Mouse (Mus musculus): ENCODE measurements at regions not wholly inside any gene's neighbourhood (a gene's known extent, or its start where the extent isn't known, plus 50 kb on each side); places are given as distances from the start of the nearest gene placed in this dataset.

DNA sequence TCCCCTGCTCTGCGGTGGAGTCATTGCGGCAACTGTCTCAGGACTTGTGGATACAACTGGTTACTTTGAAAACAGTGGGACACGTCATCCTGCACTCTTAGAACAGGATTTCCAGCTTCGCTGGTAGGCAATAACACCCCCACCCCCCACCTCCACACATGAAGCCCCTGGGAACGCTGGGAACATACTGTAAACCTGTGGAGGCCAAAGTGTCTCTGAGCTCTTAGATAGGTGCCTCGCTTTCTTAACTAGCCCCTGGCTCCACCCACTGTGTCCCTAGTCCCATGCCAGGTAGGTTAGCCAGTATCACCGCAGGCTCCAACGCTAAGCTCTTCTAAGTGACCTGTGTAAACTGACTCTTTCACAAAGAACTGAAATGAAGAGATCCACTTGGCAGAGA is 63.1 kb upstream of the Wnt7b start:
- H3K4me1 ChIP-seq (replicated peaks; ENCODE audit: control insufficient read depth in 2 of 2, insufficient read depth in 2 of 2, low read length in 1 of 2), result no peaks in the 10 kb centered on the region
- no peaks in the 10 kb centered on the region for H3K9me3 ChIP-seq (ENCODE audit: control insufficient read depth, low read length)
- DNase-seq (ENCODE audit: low read depth in 3 of 3, low spot score in 3 of 3) (no peak), ATAC-seq (ENCODE audit: insufficient read depth) (no peak)
- H3K36me3 ChIP-seq (replicated peaks; ENCODE audit: control insufficient read depth, insufficient read depth, low read depth), result no peaks in the 10 kb centered on the region
- 50% methylated on average over 8 of the region's 8 CpGs for WGBS (ENCODE audit: insufficient replicate concordance)
- peaks cover 17% of the 10 kb centered on the region for H3K27me3 ChIP-seq (ENCODE audit: control insufficient read depth, insufficient read depth, low read length)
- H3K4me3 ChIP-seq (ENCODE audit: insufficient read depth in 1 of 2, low read depth in 2 of 2, low read length in 2 of 2), result no peak overlapping the region
- H3K27ac ChIP-seq, result no peak overlapping the region
- H3K4me2 ChIP-seq (ENCODE audit: low read depth), result no peak overlapping the region; the same call in 1 of the 2 replicates
- no peak overlapping the region for H3K9ac ChIP-seq (replicated peaks)
- TF ChIP-seq EP300 (IDR thresholded peaks at IDR 0.05; ENCODE audit: low read depth), result no peak
- TF ChIP-seq CTCF (IDR thresholded peaks at IDR 0.05; ENCODE audit: low read depth), result no peak

DNA sequence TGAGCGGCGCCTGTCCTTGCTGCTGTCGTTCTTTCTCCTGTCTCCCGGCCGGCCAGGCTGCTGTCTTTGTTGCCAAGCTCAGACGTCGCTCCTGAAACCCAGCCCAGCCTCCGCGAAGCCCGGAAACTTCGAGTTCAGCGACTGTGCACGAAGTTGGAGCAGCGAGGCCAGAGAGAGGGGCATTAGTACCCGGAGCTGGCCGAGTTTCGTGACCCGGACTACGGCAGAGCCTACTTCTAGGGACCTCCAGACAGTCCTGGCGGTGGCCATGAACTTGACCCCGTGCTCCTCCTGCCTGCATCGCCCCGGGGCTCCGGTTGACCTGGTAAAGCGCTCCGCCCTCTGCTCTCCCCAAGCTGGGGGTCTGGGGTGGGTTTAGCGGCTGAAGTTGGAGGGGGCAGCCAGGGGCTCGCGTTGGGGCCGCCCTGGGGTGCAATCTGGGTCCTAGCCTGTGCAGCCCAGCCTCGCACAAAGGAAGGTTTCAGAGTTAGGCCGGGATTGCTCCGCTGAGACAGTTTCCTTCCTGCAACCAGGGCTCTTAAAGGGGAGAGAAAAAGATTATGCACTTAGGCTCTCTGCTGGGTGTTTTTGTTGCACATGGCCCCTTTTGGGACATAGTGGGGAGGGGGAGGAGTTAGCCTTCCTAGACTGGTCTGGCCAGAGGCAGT is 63.8 kb upstream of the Wnt7b start:
- no peak for TF ChIP-seq EP300 (IDR thresholded peaks at IDR 0.05; ENCODE audit: low read depth)
- TF ChIP-seq CTCF (IDR thresholded peaks at IDR 0.05; ENCODE audit: low read depth), result no peak
- H3K4me2 ChIP-seq (ENCODE audit: low read depth), result peak overlapping the region; percentile 48
- H3K27ac ChIP-seq, result no peak overlapping the region
- no peaks in the 10 kb centered on the region for H3K36me3 ChIP-seq (replicated peaks; ENCODE audit: control insufficient read depth, insufficient read depth, low read depth)
- H3K4me1 ChIP-seq (replicated peaks; ENCODE audit: control insufficient read depth in 2 of 2, insufficient read depth in 2 of 2, low read length in 1 of 2), result no peaks in the 10 kb centered on the region
- no peak overlapping the region for H3K9ac ChIP-seq (replicated peaks)
- no peak for ATAC-seq (ENCODE audit: insufficient read depth)
- DNase-seq (ENCODE audit: low read depth in 3 of 3, low spot score in 3 of 3), result no peak
- WGBS (ENCODE audit: insufficient replicate concordance), result 2% methylated on average over 33 of the region's 33 CpGs
- peak overlapping the region; percentile 0 to 39 for H3K4me3 ChIP-seq (ENCODE audit: insufficient read depth in 1 of 2, low read depth in 2 of 2, low read length in 2 of 2)
- peaks cover 17% of the 10 kb centered on the region for H3K27me3 ChIP-seq (ENCODE audit: control insufficient read depth, insufficient read depth, low read length)
- H3K9me3 ChIP-seq (ENCODE audit: control insufficient read depth, low read length), result no peaks in the 10 kb centered on the region

DNA sequence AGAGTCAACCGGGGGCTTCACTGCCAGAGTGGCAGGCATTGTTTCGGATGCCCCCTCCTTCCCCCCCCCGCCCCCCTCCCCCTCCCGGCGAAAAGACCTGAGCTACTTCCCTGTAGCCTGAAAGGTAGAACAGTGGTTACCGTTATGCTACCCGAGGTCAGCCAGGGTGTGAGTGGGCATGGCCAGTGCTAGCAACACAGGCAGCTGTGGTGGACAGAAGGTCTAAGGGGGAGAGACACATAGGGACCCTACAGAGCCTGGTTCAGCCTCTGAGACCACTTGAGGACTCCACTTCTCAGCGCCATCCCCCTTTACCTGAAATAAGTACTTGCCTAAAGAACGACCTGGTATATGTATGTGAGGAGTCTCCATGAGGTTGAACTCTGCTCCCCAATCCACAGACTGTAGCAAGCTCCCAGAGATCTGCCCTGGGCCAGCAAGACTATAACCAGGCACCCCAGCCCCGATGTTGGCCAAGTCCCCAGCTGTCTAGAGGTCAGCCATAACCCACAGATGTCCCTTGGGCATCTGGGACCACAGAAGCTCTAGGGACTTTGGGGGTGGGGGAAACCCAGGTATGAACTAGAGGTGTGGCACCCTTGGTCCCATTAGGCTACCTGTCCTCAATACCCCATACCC is 64.5 kb upstream of the Wnt7b start:
- Histone ChIP-seq H3K36me3 (replicated peaks; ENCODE audit: control insufficient read depth, insufficient read depth, low read depth) (no peaks in the 10 kb centered on the region), H3K9me3 (ENCODE audit: control insufficient read depth, low read length) (no peaks in the 10 kb centered on the region), H3K9ac (replicated peaks) (no peak overlapping the region), H3K4me1 (replicated peaks; ENCODE audit: control insufficient read depth in 2 of 2, insufficient read depth in 2 of 2, low read length in 1 of 2) (no peaks in the 10 kb centered on the region), H3K27me3 (ENCODE audit: control insufficient read depth, insufficient read depth, low read length) (peaks cover 17% of the 10 kb centered on the region), H3K27ac (no peak overlapping the region), H3K4me3 (ENCODE audit: insufficient read depth in 1 of 2, low read depth in 2 of 2, low read length in 2 of 2) (no peak overlapping the region), H3K4me2 (ENCODE audit: low read depth) (peak overlapping the region; percentile 48)
- 21% methylated on average over 10 of the region's 10 CpGs for WGBS (ENCODE audit: insufficient replicate concordance)
- DNase-seq (ENCODE audit: low read depth in 3 of 3, low spot score in 3 of 3) (no peak), ATAC-seq (ENCODE audit: insufficient read depth) (no peak)
- TF ChIP-seq EP300 (IDR thresholded peaks at IDR 0.05; ENCODE audit: low read depth), result no peak
- TF ChIP-seq CTCF (IDR thresholded peaks at IDR 0.05; ENCODE audit: low read depth), result no peak

DNA sequence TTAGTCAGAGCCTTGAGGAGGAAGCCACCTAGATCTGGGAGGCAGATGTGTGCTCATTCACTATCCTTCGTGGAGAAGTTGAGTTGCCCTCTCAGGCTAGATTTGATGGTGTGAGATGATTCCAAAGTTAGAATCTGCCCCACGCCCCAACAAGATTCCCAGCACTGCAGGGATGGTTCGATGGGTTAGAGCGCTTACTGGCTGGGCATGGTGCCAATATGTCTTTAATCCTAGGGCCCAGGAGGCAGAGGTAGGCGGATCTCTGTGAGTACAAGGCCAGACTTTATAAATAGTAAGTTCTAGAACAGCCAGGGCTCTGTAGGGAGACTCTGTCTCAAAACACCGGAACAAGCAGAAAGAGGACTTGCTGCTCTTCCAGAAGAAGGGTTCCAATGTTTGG is 65.3 kb upstream of the Wnt7b start:
- Histone ChIP-seq H3K4me3 (ENCODE audit: insufficient read depth in 1 of 2, low read depth in 2 of 2, low read length in 2 of 2) (no peak overlapping the region), H3K9me3 (ENCODE audit: control insufficient read depth, low read length) (no peaks in the 10 kb centered on the region), H3K27ac (no peak overlapping the region), H3K36me3 (replicated peaks; ENCODE audit: control insufficient read depth, insufficient read depth, low read depth) (no peaks in the 10 kb centered on the region), H3K4me1 (replicated peaks; ENCODE audit: control insufficient read depth in 2 of 2, insufficient read depth in 2 of 2, low read length in 1 of 2) (no peaks in the 10 kb centered on the region), H3K27me3 (ENCODE audit: control insufficient read depth, insufficient read depth, low read length) (peaks cover 17% of the 10 kb centered on the region), H3K9ac (replicated peaks) (no peak overlapping the region), H3K4me2 (ENCODE audit: low read depth) (no peak overlapping the region)
- TF ChIP-seq CTCF (IDR thresholded peaks at IDR 0.05; ENCODE audit: low read depth), result no peak
- no peak for TF ChIP-seq EP300 (IDR thresholded peaks at IDR 0.05; ENCODE audit: low read depth)
- DNase-seq (ENCODE audit: low read depth in 3 of 3, low spot score in 3 of 3) (no peak), ATAC-seq (ENCODE audit: insufficient read depth) (no peak)
- 53% methylated on average over 6 of the region's 6 CpGs for WGBS (ENCODE audit: insufficient replicate concordance)

DNA sequence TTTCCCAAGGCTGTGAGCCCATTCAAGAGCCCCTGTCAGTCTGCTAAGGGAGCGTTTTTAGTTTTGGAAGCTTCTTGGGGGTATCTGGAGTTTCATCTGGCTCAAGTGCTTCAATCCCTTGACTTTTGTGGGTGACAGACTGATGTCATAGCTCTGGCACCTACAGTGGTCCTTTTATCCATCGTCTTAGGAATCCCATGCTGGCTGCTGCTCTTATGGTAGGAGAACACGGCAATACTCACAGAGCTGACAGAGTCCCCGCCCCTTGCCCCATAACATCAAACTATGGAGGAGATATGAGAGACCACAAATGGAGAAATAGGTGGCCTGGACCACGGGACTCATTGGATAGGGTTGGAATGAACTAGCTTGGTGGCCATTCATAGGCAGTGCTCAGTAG is 68.0 kb upstream of the Wnt7b start:
- Histone ChIP-seq H3K4me1 (replicated peaks; ENCODE audit: control insufficient read depth in 2 of 2, insufficient read depth in 2 of 2, low read length in 1 of 2) (no peaks in the 10 kb centered on the region), H3K9me3 (ENCODE audit: control insufficient read depth, low read length) (no peaks in the 10 kb centered on the region), H3K9ac (replicated peaks) (no peak overlapping the region), H3K36me3 (replicated peaks; ENCODE audit: control insufficient read depth, insufficient read depth, low read depth) (no peaks in the 10 kb centered on the region), H3K4me2 (ENCODE audit: low read depth) (no peak overlapping the region), H3K4me3 (ENCODE audit: insufficient read depth in 1 of 2, low read depth in 2 of 2, low read length in 2 of 2) (no peak overlapping the region), H3K27ac (no peak overlapping the region), H3K27me3 (ENCODE audit: control insufficient read depth, insufficient read depth, low read length) (peaks cover 8% of the 10 kb centered on the region)
- 52% methylated on average over 5 of the region's 5 CpGs for WGBS (ENCODE audit: insufficient replicate concordance)
- ATAC-seq (ENCODE audit: insufficient read depth) (no peak), DNase-seq (ENCODE audit: low read depth in 3 of 3, low spot score in 3 of 3) (no peak)
- TF ChIP-seq EP300 (IDR thresholded peaks at IDR 0.05; ENCODE audit: low read depth) (no peak), CTCF (IDR thresholded peaks at IDR 0.05; ENCODE audit: low read depth) (no peak)

Measured in liver, embryonic 14.5 days (tissue).